Comparison of ENCODE assay signal across 10 mouse cellular contexts in genomic region chr9:115908325-115908724, GRCm38 (mm10). TPM values are rescaled to one million over a fixed set of nuclear protein-coding genes. Genes with fewer than 3 reads are reported as not detected.
DNase-seq lines count a peak whose midpoint lies in the region; ATAC-seq and TF ChIP-seq lines count a peak whose summit lies in the region.
"Had no signal": no experiment of that assay in that cellular context is flagged by ENCODE, and none has a peak within 500 bp of the region (broad histone marks: within the 10 kb centered on the region; RNA-seq: fewer than 3 reads in every experiment).

No protein-coding gene starts in this region.

- H3K4me2 ChIP-seq in forebrain, embryonic 16.5 days (ENCODE audit: low read length) = no peak overlapping the region
- H3K4me2 ChIP-seq in kidney, embryonic 14.5 days (replicated peaks; ENCODE audit: low read depth, low read length) = peak overlapping the region; percentile 27; the same call in 1 of the 2 replicates
- H3K4me2 ChIP-seq in hindbrain, embryonic 15.5 days = peak overlapping the region; percentile 22; the same call in 1 of the 2 replicates

- no peaks in the 10 kb centered on the region for H3K36me3 ChIP-seq in forebrain, embryonic 10.5 days (replicated peaks)
- H3K36me3 ChIP-seq in forebrain, embryonic 16.5 days (ENCODE audit: control insufficient read depth, insufficient read depth) = no peaks in the 10 kb centered on the region
- H3K36me3 ChIP-seq in kidney, embryonic 14.5 days (ENCODE audit: control insufficient read depth, insufficient read depth, low read length) = no peaks in the 10 kb centered on the region
- no peaks in the 10 kb centered on the region for H3K36me3 ChIP-seq in E14TG2a.4 (ENCODE audit: insufficient read depth, low read length)
- no peaks in the 10 kb centered on the region for H3K36me3 ChIP-seq in hindbrain, embryonic 15.5 days

- H3K27ac ChIP-seq in forebrain, embryonic 10.5 days = peak overlapping the region; percentile 20; the same call in 1 of the 2 replicates
- no peak overlapping the region for H3K27ac ChIP-seq in forebrain, embryonic 16.5 days (ENCODE audit: low read length)
- H3K27ac ChIP-seq in kidney, embryonic 14.5 days (ENCODE audit: low read depth, low read length) = no peak overlapping the region
- H3K27ac ChIP-seq in hindbrain, embryonic 15.5 days (replicated peaks) = no peak overlapping the region

- peak overlapping the region; percentile 24; the same call in 1 of the 2 replicates for H3K4me3 ChIP-seq in forebrain, embryonic 10.5 days
- no peak overlapping the region for H3K4me3 ChIP-seq in forebrain, embryonic 16.5 days (replicated peaks; ENCODE audit: low read length)
- H3K4me3 ChIP-seq in kidney, embryonic 14.5 days (ENCODE audit: low read length) = no peak overlapping the region
- H3K4me3 ChIP-seq in E14TG2a.4 (replicated peaks; ENCODE audit: low read length) = peak overlapping the region; percentile 51
- H3K4me3 ChIP-seq in hindbrain, embryonic 15.5 days = no peak overlapping the region

- TF ChIP-seq CTCF in E14TG2a.4 (conservative IDR thresholded peaks at IDR 0.05; ENCODE audit: low read length) = no peak

- no peak for DNase-seq in forebrain, embryonic 10.5 days (ENCODE audit: extremely low spot score, low spot score)
- no peak for DNase-seq in kidney, postnatal 36 days
- DNase-seq in urinary bladder, postnatal 36 days (ENCODE audit: low spot score in 2 of 2) = no peak
- DNase-seq: layer of hippocampus, postnatal 36 days had no signal

- H3K9me3 ChIP-seq in forebrain, embryonic 10.5 days = no peaks in the 10 kb centered on the region
- no peaks in the 10 kb centered on the region for H3K9me3 ChIP-seq in forebrain, embryonic 16.5 days (ENCODE audit: control insufficient read depth, low read length)
- no peaks in the 10 kb centered on the region for H3K9me3 ChIP-seq in kidney, embryonic 14.5 days (ENCODE audit: control insufficient read depth, low read length)
- no peaks in the 10 kb centered on the region for H3K9me3 ChIP-seq in E14TG2a.4 (ENCODE audit: low read length)
- no peaks in the 10 kb centered on the region for H3K9me3 ChIP-seq in hindbrain, embryonic 15.5 days

- no peak for ATAC-seq in forebrain, embryonic 16.5 days
- ATAC-seq in kidney, embryonic 14.5 days (ENCODE audit: low FRiP score, low TSS enrichment) = 0 out of 2 replicates have a peak, but pooled peaks have one; percentile 46
- no peak for ATAC-seq in hindbrain, embryonic 15.5 days (ENCODE audit: low FRiP score, low read depth)
- no peak for ATAC-seq in CD4-positive, CD25-positive, alpha-beta regulatory T cell, adult 4 months

- 9% methylated on average over 15 of the region's 15 CpGs for WGBS in forebrain, embryonic 10.5 days
- 7% methylated on average over 15 of the region's 15 CpGs for WGBS in forebrain, embryonic 16.5 days
- WGBS in kidney, embryonic 14.5 days = 15% methylated on average over 15 of the region's 15 CpGs
- WGBS in hindbrain, embryonic 15.5 days = 15% methylated on average over 15 of the region's 15 CpGs

- peaks cover 13% of the 10 kb centered on the region for H3K4me1 ChIP-seq in forebrain, embryonic 10.5 days
- no peaks in the 10 kb centered on the region; the same call in 1 of the 2 replicates for H3K4me1 ChIP-seq in forebrain, embryonic 16.5 days (replicated peaks; ENCODE audit: control insufficient read depth, insufficient read depth, low read length)
- H3K4me1 ChIP-seq in kidney, embryonic 14.5 days (ENCODE audit: control insufficient read depth, insufficient read depth, low read length) = peaks cover 7% of the 10 kb centered on the region; the same call in 1 of the 2 replicates
- peaks cover 12% of the 10 kb centered on the region; the same call in 1 of the 2 replicates for H3K4me1 ChIP-seq in E14TG2a.4 (replicated peaks; ENCODE audit: low read depth, low read length)
- peaks cover 4% of the 10 kb centered on the region; the same call in 1 of the 2 replicates for H3K4me1 ChIP-seq in hindbrain, embryonic 15.5 days (replicated peaks)

- H3K9ac ChIP-seq in forebrain, embryonic 16.5 days (replicated peaks; ENCODE audit: low read depth, low read length) = no peak overlapping the region
- peak overlapping the region; percentile 34; the same call in 1 of the 2 replicates for H3K9ac ChIP-seq in kidney, embryonic 14.5 days (ENCODE audit: low read depth, low read length)
- H3K9ac ChIP-seq in hindbrain, embryonic 15.5 days = no peak overlapping the region

- H3K27me3 ChIP-seq in forebrain, embryonic 10.5 days (ENCODE audit: poor library complexity, severe bottlenecking) = no peaks in the 10 kb centered on the region; the same call in 1 of the 2 replicates
- no peaks in the 10 kb centered on the region; the same call in 1 of the 2 replicates for H3K27me3 ChIP-seq in forebrain, embryonic 16.5 days (replicated peaks; ENCODE audit: control insufficient read depth, insufficient read depth, low read length)
- H3K27me3 ChIP-seq in kidney, embryonic 14.5 days (ENCODE audit: control insufficient read depth, insufficient read depth, low read length) = 0 out of 2 replicates have a peak, but pooled peaks cover 2% of the 10 kb centered on the region
- H3K27me3 ChIP-seq in E14TG2a.4 (ENCODE audit: insufficient read depth, low read length) = no peaks in the 10 kb centered on the region; the same call in 1 of the 2 replicates
- no peaks in the 10 kb centered on the region for H3K27me3 ChIP-seq in hindbrain, embryonic 15.5 days

RNA-seq across cellular contexts. Expression of gene Gadl1, which starts 0.9 kb away (rescaled TPM):
- polyA plus RNA-seq in forebrain, embryonic 10.5 days (2016; fragmentation: Nextera tagmentation; extraction: Ambion mirVana) = 0.26 TPM in 2 replicates
- polyA plus RNA-seq in forebrain, embryonic 16.5 days (2015; fragmentation: Nextera tagmentation; extraction: Ambion mirVana) = 0.24 and 0.39 TPM in 2 replicates
- polyA plus RNA-seq in kidney, embryonic 14.5 days (2014; fragmentation: Nextera tagmentation; extraction: Ambion mirVana) = 0.60 and 0.61 TPM in 2 replicates
- 0.22 and 0.28 TPM in 2 replicates for polyA plus RNA-seq in hindbrain, embryonic 15.5 days (2015; fragmentation: Nextera tagmentation; extraction: Ambion mirVana)
- not detected for polyA plus RNA-seq in CD4-positive, CD25-positive, alpha-beta regulatory T cell, adult 4 months (2017; shearing (Covaris generic))
- polyA plus RNA-seq: gonadal fat pad, adult 2 months had no signal

Comparison
In these comparisons a context has a peak if more than half of its experiments do, and no peak if none do; other contexts are left out.
1. H3K4me3 ChIP-seq: peak in forebrain, embryonic 10.5 days (single experiment) and E14TG2a.4 (single experiment); none in forebrain, embryonic 16.5 days (single experiment), kidney, embryonic 14.5 days (single experiment) and hindbrain, embryonic 15.5 days (single experiment).